ENCODE assay signal across 8 mouse cellular contexts in genomic region chr7:142095183-142095931, GRCm38 (mm10). TPM values are rescaled to one million over a fixed set of nuclear protein-coding genes. Genes with fewer than 3 reads are reported as not detected.
DNase-seq lines count a peak whose midpoint lies in the region; ATAC-seq lines count a peak whose summit lies in the region.

Gene Dusp8, minus strand, starts transcription at chr7:142095843.

- under 1% methylated on average over 62 of the region's 63 CpGs for WGBS in hindbrain, embryonic 13.5 days

- peak; percentile 75 for ATAC-seq in hindbrain, embryonic 13.5 days (ENCODE audit: low FRiP score)

- peak within 1 kb of the TSS; percentile 88 for H3K4me3 ChIP-seq in hindbrain, embryonic 13.5 days

- DNase-seq in R1 (ENCODE audit: low read depth, low spot score), result peak; percentile 81
- peak; percentile 99 for DNase-seq in cerebellum, postnatal 25 days
- DNase-seq in frontal cortex, postnatal 25 days (ENCODE audit: low spot score in 2 of 2), result peak; percentile 88 to 93
- peak; percentile 95 for DNase-seq in layer of hippocampus, postnatal 14 days (ENCODE audit: low spot score in 2 of 2)
- DNase-seq in lung, postnatal 10 days, result peak; percentile 95
- DNase-seq in ovary, postnatal 14 days (ENCODE audit: low spot score), result peak; percentile 66
- peak; percentile 75 to 86 for DNase-seq in thymus, postnatal 10 days (ENCODE audit: low spot score in 2 of 2)

- H3K9ac ChIP-seq in hindbrain, embryonic 13.5 days, result peak within 1 kb of the TSS; percentile 99

- H3K36me3 ChIP-seq in hindbrain, embryonic 13.5 days, result no peaks in the 10 kb centered on the region

- peak within 1 kb of the TSS; percentile 98 for H3K27ac ChIP-seq in hindbrain, embryonic 13.5 days

- no peaks in the 10 kb centered on the region for H3K9me3 ChIP-seq in hindbrain, embryonic 13.5 days

- peak within 1 kb of the TSS; percentile 79 for H3K4me2 ChIP-seq in hindbrain, embryonic 13.5 days

- H3K27me3 ChIP-seq in hindbrain, embryonic 13.5 days, result peaks cover 11% of the 10 kb centered on the region

- peaks cover 58% of the 10 kb centered on the region for H3K4me1 ChIP-seq in hindbrain, embryonic 13.5 days (replicated peaks)

RNA-seq across cellular contexts. Expression of gene Dusp8, which starts in this region (rescaled TPM):
- 87.3 and 90.2 TPM in 2 replicates for polyA plus RNA-seq in hindbrain, embryonic 13.5 days (2015; fragmentation: Nextera tagmentation; extraction: Ambion mirVana)
- total RNA-seq in layer of hippocampus, postnatal 14 days (2021), result 100 to 1,000 TPM; 139 to 140 TPM

Comparison
In these comparisons a context has a peak if more than half of its experiments do, and no peak if none do; other contexts are left out.
1. Peak in every context shown above with its lines: DNase-seq, ATAC-seq, H3K4me3 ChIP-seq and H3K27ac ChIP-seq.